Mouse (Mus musculus): ENCODE results near the gene Gm11559. TPM values are rescaled to one million over a fixed set of nuclear protein-coding genes. Genes with fewer than 3 reads are reported as not detected.
"Not testable (repeated sequence)": the region's sequence is repeated elsewhere in the genome, so short reads cannot be mapped to it uniquely, and the experiment has no call there.

Gene Gm11559
- polyA plus RNA-seq (2012; rRNA removed), result not detected in 2 replicates

DNA sequence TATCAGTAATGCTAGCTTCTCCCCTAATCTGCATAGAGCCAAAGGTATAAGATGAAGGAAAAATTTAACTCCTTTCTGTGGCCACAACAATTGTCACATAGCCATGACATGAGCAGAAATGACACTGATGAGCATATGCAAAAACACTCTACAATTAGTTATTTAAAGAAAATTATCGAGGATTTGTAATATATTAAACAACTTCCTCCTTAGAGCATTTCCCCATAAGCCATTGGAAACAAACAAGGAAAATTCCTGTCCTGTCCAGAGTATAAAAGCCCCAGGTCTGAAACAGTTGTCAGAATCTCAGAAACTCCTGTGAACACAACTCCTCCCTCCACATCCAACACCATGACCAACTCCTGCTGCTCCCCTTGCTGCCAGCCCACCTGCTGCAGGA lies at the start of gene Gm11559:
Gm11559 (plus strand) TSS at position 301 of the 400 bp plus-strand sequence.
- not testable (repeated sequence) for DNase-seq (ENCODE audit: low read depth)

DNA sequence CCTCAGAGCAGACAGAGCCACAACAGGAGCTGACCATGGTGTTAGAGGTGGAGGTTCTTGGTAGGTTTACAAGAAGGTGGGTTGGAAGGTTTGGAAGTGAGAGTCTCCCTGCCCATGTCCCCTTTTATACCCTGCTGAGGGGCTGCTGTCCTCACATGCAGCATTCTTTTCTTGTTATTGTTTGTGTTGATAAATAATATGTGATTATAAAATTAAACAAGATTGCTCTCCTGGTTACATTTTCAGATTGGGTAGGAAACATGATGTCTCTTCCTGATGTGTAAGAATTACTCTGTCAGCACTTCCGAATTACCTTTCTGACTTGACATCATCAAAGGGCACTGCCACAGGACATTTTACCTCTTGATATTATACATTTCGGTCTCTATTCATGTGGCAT lies 48.7 kb upstream of the Gm11559 start, which contains the start of gene Gm11564:
Gm11564 (minus strand) TSS at position 101 of the 400 bp plus-strand sequence.
- not testable (repeated sequence) for DNase-seq (ENCODE audit: low read depth)

DNA sequence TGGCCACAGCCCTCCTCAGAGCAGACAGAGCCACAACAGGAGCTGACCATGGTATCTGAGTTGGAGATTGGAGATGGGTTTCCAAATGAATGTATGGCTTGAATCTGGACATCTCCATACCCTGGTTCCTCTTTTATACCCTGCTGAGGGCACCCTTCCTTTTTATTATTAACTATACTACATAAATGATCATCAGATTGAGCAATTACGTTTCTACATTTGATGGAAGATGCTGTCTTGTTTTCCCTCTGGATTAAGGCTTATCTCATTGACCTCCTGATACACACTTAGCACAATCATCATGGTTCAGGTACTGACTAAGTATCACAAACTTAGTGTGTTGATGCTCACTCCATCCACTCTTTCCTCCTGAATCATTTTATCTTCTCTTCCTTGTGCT lies 26.3 kb upstream of the Gm11559 start, which contains the start of gene 2300003K06Rik:
2300003K06Rik (minus strand) TSS at position 101 of the 400 bp plus-strand sequence.
- no peak for TF ChIP-seq POLR2A (IDR thresholded peaks at IDR 0.05; ENCODE audit: borderline replicate concordance, extremely low read depth, insufficient read depth, insufficient read length, poor library complexity, severe bottlenecking)
- no peak for TF ChIP-seq CTCF (IDR thresholded peaks at IDR 0.05; ENCODE audit: borderline replicate concordance, extremely low read depth, insufficient read depth, insufficient read length)
- no peak for DNase-seq (ENCODE audit: low read depth)

DNA sequence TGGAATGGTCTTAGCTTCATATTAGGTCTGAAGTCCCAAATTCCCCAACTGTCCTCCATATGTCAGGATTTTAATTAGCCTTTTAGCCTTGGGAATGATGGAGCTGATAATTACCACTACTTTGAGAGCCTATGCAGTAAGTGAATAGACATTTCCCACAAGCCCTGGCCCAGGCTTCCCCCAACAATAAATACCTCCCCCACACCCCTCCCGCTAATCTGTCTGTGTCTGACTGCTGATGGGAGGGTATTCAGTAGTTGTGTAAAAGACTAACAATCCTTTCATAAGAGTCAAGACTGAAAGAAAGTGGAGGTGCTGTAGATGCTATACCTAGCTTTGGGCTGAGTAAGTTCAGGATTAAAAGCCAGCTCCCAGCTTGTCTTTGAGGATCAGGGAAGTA lies 22.1 kb upstream of the Gm11559 start:
- TF ChIP-seq CTCF (IDR thresholded peaks at IDR 0.05; ENCODE audit: borderline replicate concordance, extremely low read depth, insufficient read depth, insufficient read length) (no peak), POLR2A (IDR thresholded peaks at IDR 0.05; ENCODE audit: borderline replicate concordance, extremely low read depth, insufficient read depth, insufficient read length, poor library complexity, severe bottlenecking) (no peak)

DNA sequence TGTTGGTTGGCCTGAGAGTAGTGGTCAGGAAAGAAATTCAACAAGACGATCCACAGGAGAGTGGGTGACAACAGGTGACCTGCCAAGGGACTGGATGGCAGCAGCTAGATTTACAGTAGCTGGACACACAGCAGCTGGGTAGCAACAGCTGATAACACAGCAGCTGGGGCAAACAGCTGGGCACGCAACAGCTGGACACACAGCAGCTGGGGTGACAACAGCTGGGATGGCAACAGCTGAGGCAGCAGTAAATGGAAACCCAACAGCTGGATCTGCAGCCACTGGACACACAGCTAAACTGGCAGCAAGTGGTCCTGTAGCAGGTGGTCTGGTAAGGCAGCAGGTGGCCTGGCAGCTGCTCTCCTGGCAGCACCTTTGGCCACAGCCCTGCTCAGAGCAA lies 17.5 kb upstream of the Gm11559 start:
- no peak for DNase-seq (ENCODE audit: low read depth)
- no peak for TF ChIP-seq CTCF (IDR thresholded peaks at IDR 0.05; ENCODE audit: borderline replicate concordance, extremely low read depth, insufficient read depth, insufficient read length)
- TF ChIP-seq POLR2A (IDR thresholded peaks at IDR 0.05; ENCODE audit: borderline replicate concordance, extremely low read depth, insufficient read depth, insufficient read length, poor library complexity, severe bottlenecking), result no peak

More for the DNA sequence above, 22.1 kb upstream of the Gm11559 start:
- DNase-seq (ENCODE audit: low read depth), result peak; percentile 50

DNA sequence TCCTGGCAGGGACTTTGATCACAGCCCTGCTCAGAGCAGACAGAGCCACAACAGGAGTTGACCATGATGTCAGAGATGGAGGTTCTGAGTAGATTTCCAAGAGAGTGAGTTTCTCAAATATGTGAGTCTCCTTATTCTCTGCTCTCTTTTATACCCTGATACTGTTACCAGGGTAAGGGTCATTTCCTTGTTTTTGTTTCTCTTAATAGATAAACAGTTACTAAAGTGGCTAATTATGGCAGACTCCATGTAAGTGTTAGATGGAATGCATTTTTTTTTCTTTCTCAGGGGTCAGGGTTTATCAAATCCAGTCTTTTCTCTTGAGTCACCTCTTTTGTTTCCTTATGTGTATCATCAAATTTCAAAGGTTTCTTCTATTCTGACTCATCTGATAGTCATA lies 12.8 kb upstream of the Gm11559 start, which contains the start of gene Krtap4-16:
Krtap4-16 (minus strand) TSS at position 101 of the 400 bp plus-strand sequence.
- DNase-seq (ENCODE audit: low read depth), result no peak
- no peak for TF ChIP-seq POLR2A (IDR thresholded peaks at IDR 0.05; ENCODE audit: borderline replicate concordance, extremely low read depth, insufficient read depth, insufficient read length, poor library complexity, severe bottlenecking)
- no peak for TF ChIP-seq CTCF (IDR thresholded peaks at IDR 0.05; ENCODE audit: borderline replicate concordance, extremely low read depth, insufficient read depth, insufficient read length)

GRCm38 (mm10) chr11:99854121-99854520 lies 10.2 kb upstream of the Gm11559 start:
- DNase-seq (ENCODE audit: low read depth), result peak; percentile 76

DNA sequence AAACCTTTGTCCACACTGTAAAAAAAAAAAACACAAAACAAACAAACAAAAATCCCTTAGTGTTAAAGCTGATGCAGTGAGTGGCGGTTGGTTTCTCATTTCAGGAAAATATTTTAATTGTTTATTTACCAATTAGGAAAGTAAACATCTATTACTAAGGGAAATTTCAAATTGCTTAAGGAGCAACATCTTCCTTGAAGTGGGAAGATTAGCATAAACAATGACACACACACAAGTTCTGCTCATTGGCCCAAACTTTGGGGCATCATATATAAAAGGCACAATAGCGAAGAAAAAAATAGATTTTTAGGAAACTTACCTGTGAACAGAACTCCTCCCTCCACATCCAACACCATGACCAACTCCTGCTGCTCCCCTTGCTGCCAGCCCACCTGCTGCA lies 6.7 kb upstream of the Gm11559 start, which contains the start of gene Gm11568:
Gm11568 (plus strand) TSS at position 301 of the 400 bp plus-strand sequence.
- TF ChIP-seq CTCF (IDR thresholded peaks at IDR 0.05; ENCODE audit: borderline replicate concordance, extremely low read depth, insufficient read depth, insufficient read length) (no peak), POLR2A (IDR thresholded peaks at IDR 0.05; ENCODE audit: borderline replicate concordance, extremely low read depth, insufficient read depth, insufficient read length, poor library complexity, severe bottlenecking) (no peak)

More at GRCm38 (mm10) chr11:99854121-99854520, 10.2 kb upstream of the Gm11559 start:
- TF ChIP-seq CTCF (IDR thresholded peaks at IDR 0.05; ENCODE audit: borderline replicate concordance, extremely low read depth, insufficient read depth, insufficient read length) (peak; percentile 43; the same call in 1 of the 2 replicates), POLR2A (IDR thresholded peaks at IDR 0.05; ENCODE audit: borderline replicate concordance, extremely low read depth, insufficient read depth, insufficient read length, poor library complexity, severe bottlenecking) (no peak)

GRCm38 (mm10) chr11:99858761-99859160 lies 5.5 kb upstream of the Gm11559 start:
- TF ChIP-seq POLR2A (IDR thresholded peaks at IDR 0.05; ENCODE audit: borderline replicate concordance, extremely low read depth, insufficient read depth, insufficient read length, poor library complexity, severe bottlenecking) (no peak), CTCF (IDR thresholded peaks at IDR 0.05; ENCODE audit: borderline replicate concordance, extremely low read depth, insufficient read depth, insufficient read length) (no peak)
- no peak for DNase-seq (ENCODE audit: low read depth)

More for the DNA sequence above, 6.7 kb upstream of the Gm11559 start, which contains the start of gene Gm11568:
- no peak for DNase-seq (ENCODE audit: low read depth)

- DNase-seq (ENCODE audit: low read depth), result not testable (repeated sequence)
These were observed 8.8 kb downstream of the Gm11559 start, which contains the start of gene Krtap9-1 for GRCm38 (mm10) chr11:99873089-99873488. Gene Krtap9-1 (plus strand): TSS chr11:99873389.

GRCm38 (mm10) chr11:99878887-99879286 lies 14.6 kb downstream of the Gm11559 start, which contains the start of gene Gm11567:
Gene Gm11567 (plus strand): TSS chr11:99879187.
- not testable (repeated sequence) for DNase-seq (ENCODE audit: low read depth)

- TF ChIP-seq POLR2A (IDR thresholded peaks at IDR 0.05; ENCODE audit: borderline replicate concordance, extremely low read depth, insufficient read depth, insufficient read length, poor library complexity, severe bottlenecking) (no peak), CTCF (IDR thresholded peaks at IDR 0.05; ENCODE audit: borderline replicate concordance, extremely low read depth, insufficient read depth, insufficient read length) (no peak)
- DNase-seq (ENCODE audit: low read depth), result no peak
These were observed 43.3 kb downstream of the Gm11559 start, which contains the start of gene Krtap31-1 for GRCm38 (mm10) chr11:99907620-99908019. Gene Krtap31-1 (plus strand): TSS chr11:99907920.

- DNase-seq (ENCODE audit: low read depth), result no peak
- no peak for TF ChIP-seq POLR2A (IDR thresholded peaks at IDR 0.05; ENCODE audit: borderline replicate concordance, extremely low read depth, insufficient read depth, insufficient read length, poor library complexity, severe bottlenecking)
- TF ChIP-seq CTCF (IDR thresholded peaks at IDR 0.05; ENCODE audit: borderline replicate concordance, extremely low read depth, insufficient read depth, insufficient read length), result no peak
These were observed 50.2 kb downstream of the Gm11559 start, which contains the start of gene Gm11565 for GRCm38 (mm10) chr11:99914451-99914850. Gene Gm11565 (plus strand): TSS chr11:99914751.

Other genes with a start within 250 kb of the Gm11559 start
- gene Krtap2-4, start 249.6 kb upstream of the Gm11559 start, polyA plus RNA-seq (2012; rRNA removed), result not detected in 2 replicates
- not detected in 2 replicates for gene Gm11562, start 244.0 kb upstream of the Gm11559 start, polyA plus RNA-seq (2012; rRNA removed)
- not detected in 2 replicates for gene Krtap4-1, start 236.2 kb upstream of the Gm11559 start, polyA plus RNA-seq (2012; rRNA removed)
- not detected in 2 replicates for gene Krtap4-2, start 229.4 kb upstream of the Gm11559 start, polyA plus RNA-seq (2012; rRNA removed)
- not detected in 2 replicates for gene Krtap4-7, start 220.4 kb upstream of the Gm11559 start, polyA plus RNA-seq (2012; rRNA removed)
- gene Gm11555, start 214.2 kb upstream of the Gm11559 start, polyA plus RNA-seq (2012; rRNA removed), result not detected in 2 replicates
- gene Gm11563, start 205.5 kb upstream of the Gm11559 start, polyA plus RNA-seq (2012; rRNA removed), result not detected in 2 replicates
- not detected in 2 replicates for gene Krtap4-6, start 198.5 kb upstream of the Gm11559 start, polyA plus RNA-seq (2012; rRNA removed)
- gene Gm14190, start 173.7 kb upstream of the Gm11559 start, polyA plus RNA-seq (2012; rRNA removed), result not detected in 2 replicates
- gene Gm14180, start 130.2 kb upstream of the Gm11559 start, polyA plus RNA-seq (2012; rRNA removed), result not detected in 2 replicates
- gene Gm11595, start 91.6 kb upstream of the Gm11559 start, polyA plus RNA-seq (2012; rRNA removed), result not detected in 2 replicates
- not detected in 2 replicates for gene Krtap4-8, start 83.8 kb upstream of the Gm11559 start, polyA plus RNA-seq (2012; rRNA removed)
- gene Krtap4-9, start 79.3 kb upstream of the Gm11559 start, polyA plus RNA-seq (2012; rRNA removed), result not detected in 2 replicates
- not detected in 2 replicates for gene Gm11596, start 71.0 kb upstream of the Gm11559 start, polyA plus RNA-seq (2012; rRNA removed)
- not detected in 2 replicates for gene Gm11569, start 65.5 kb upstream of the Gm11559 start, polyA plus RNA-seq (2012; rRNA removed)
- gene Gm11554, start 60.0 kb upstream of the Gm11559 start, polyA plus RNA-seq (2012; rRNA removed), result not detected in 2 replicates
- not detected in 2 replicates for gene Krtap4-13, start 54.6 kb upstream of the Gm11559 start, polyA plus RNA-seq (2012; rRNA removed)
- not detected in 2 replicates for gene Gm11564, start 48.8 kb upstream of the Gm11559 start, polyA plus RNA-seq (2012; rRNA removed)
- gene 2300003K06Rik, start 26.4 kb upstream of the Gm11559 start, polyA plus RNA-seq (2012; rRNA removed), result not detected in 2 replicates
- not detected in 2 replicates for gene Krtap4-16, start 12.9 kb upstream of the Gm11559 start, polyA plus RNA-seq (2012; rRNA removed)
- not detected in 2 replicates for gene Gm11568, start 6.6 kb upstream of the Gm11559 start, polyA plus RNA-seq (2012; rRNA removed)
- not detected in 2 replicates for gene Krtap9-1, start 8.9 kb downstream of the Gm11559 start, polyA plus RNA-seq (2012; rRNA removed)
- gene Gm11567, start 14.7 kb downstream of the Gm11559 start, polyA plus RNA-seq (2012; rRNA removed), result not detected in 2 replicates
- not detected in 2 replicates for gene Krtap31-1, start 43.4 kb downstream of the Gm11559 start, polyA plus RNA-seq (2012; rRNA removed)
- gene Gm11565, start 50.3 kb downstream of the Gm11559 start, polyA plus RNA-seq (2012; rRNA removed), result not detected in 2 replicates
- gene Krtap31-2, start 71.8 kb downstream of the Gm11559 start, polyA plus RNA-seq (2012; rRNA removed), result not detected in 2 replicates
- not detected in 2 replicates for gene Krtap9-5, start 84.0 kb downstream of the Gm11559 start, polyA plus RNA-seq (2012; rRNA removed)
- gene Krtap29-1, start 114.6 kb downstream of the Gm11559 start, polyA plus RNA-seq (2012; rRNA removed), result not detected in 2 replicates
- gene Krtap16-1, start 122.1 kb downstream of the Gm11559 start, polyA plus RNA-seq (2012; rRNA removed), result 0.04 TPM in 1 of 2 replicates, not detected in the other
- 0.19 and 0.27 TPM in 2 replicates for gene Krtap17-1, start 129.5 kb downstream of the Gm11559 start, polyA plus RNA-seq (2012; rRNA removed)
- not detected in 2 replicates for gene Krt33a, start 151.7 kb downstream of the Gm11559 start, polyA plus RNA-seq (2012; rRNA removed)
- gene Krt33b, start 165.4 kb downstream of the Gm11559 start, polyA plus RNA-seq (2012; rRNA removed), result 0.04 TPM in 1 of 2 replicates, not detected in the other
- not detected in 2 replicates for gene Krt34, start 177.1 kb downstream of the Gm11559 start, polyA plus RNA-seq (2012; rRNA removed)
- gene Krt31, start 186.1 kb downstream of the Gm11559 start, polyA plus RNA-seq (2012; rRNA removed), result not detected in 2 replicates
- not detected in 2 replicates for gene Krt32, start 223.8 kb downstream of the Gm11559 start, polyA plus RNA-seq (2012; rRNA removed)
- gene Krt35, start 231.8 kb downstream of the Gm11559 start, polyA plus RNA-seq (2012; rRNA removed), result not detected in 2 replicates
- gene Krt36, start 241.2 kb downstream of the Gm11559 start, polyA plus RNA-seq (2012; rRNA removed), result not detected in 2 replicates

Measured in brain, embryonic 14.5 days (tissue).